Mouse (Mus musculus) thymus, adult 2 months (tissue): ENCODE data around the gene Ola1. TPM values are rescaled to one million over a fixed set of nuclear protein-coding genes. Genes with fewer than 3 reads are reported as not detected.

Source experiments
- DNase-seq: peaks from one replicate; pipeline ENCODE4 v3.0.0; 2021
- H3K27ac ChIP-seq: fragments of 200-500 bp; 2 replicates; pipeline ENCODE4 v1.5.1; 2012; ENCODE audit warnings: low read length, control low read depth; ENCODE audit not compliant: control insufficient read depth, insufficient read depth
- H3K27me3 ChIP-seq: fragments of 200-500 bp; 2 replicates; pipeline ENCODE4 v1.6.1; 2012; ENCODE audit warnings: mild to moderate bottlenecking, low read length, moderate library complexity, mixed read lengths; ENCODE audit not compliant: control insufficient read depth, insufficient read depth
- H3K36me3 ChIP-seq: fragments of 200-500 bp; 2 replicates; pipeline ENCODE4 v1.6.1; 2012; ENCODE audit warnings: mild to moderate bottlenecking, low read length, moderate library complexity; ENCODE audit not compliant: control insufficient read depth, insufficient read depth
- H3K4me1 ChIP-seq: fragments of 200-500 bp; replicated peaks from 2 replicates; pipeline ENCODE4 v1.6.1; 2012; ENCODE audit warnings: low read length; ENCODE audit not compliant: control insufficient read depth, insufficient read depth
- H3K4me3 ChIP-seq: fragments of 200-500 bp; 2 replicates; pipeline ENCODE4 v1.5.1; 2012; ENCODE audit warnings: mild to moderate bottlenecking, low read length, control low read depth, moderate library complexity; ENCODE audit not compliant: control insufficient read depth, insufficient read depth
- CTCF ChIP-seq: fragments of 200-500 bp; IDR thresholded peaks from 2 replicates; pipeline ENCODE4 v1.5.1; 2012; ENCODE audit warnings: mild to moderate bottlenecking, control low read depth, low read length, moderate library complexity, borderline replicate concordance; ENCODE audit not compliant: control insufficient read depth, poor library complexity, insufficient read depth; ENCODE audit errors: extremely low read depth
- POLR2A ChIP-seq: fragments of 200-500 bp; IDR thresholded peaks from 2 replicates; pipeline ENCODE4 v1.6.1; 2012; ENCODE audit warnings: mild to moderate bottlenecking, low read length, control low read depth, moderate library complexity; ENCODE audit not compliant: control insufficient read depth, poor library complexity, insufficient read depth; ENCODE audit errors: extremely low read depth
- WGBS: fragments of 180-500 bp; shearing (Covaris S2); methylation state at CpG from one replicate; pipeline ENCODE4 v1.1.7; 2018; 5-methylcytosine and 5-hydroxymethylcytosine counted together
- polyA plus RNA-seq: library from polyadenylated mRNA; depleted of rRNA; stranded (reverse); fragments of >200 nt; gene quantifications from 2 replicates; pipeline ENCODE4 v1.2.3, GENCODE M21; 2012

The Ola1 gene
- polyA plus RNA-seq, 1 experiment: 7.8 TPM

DNA sequence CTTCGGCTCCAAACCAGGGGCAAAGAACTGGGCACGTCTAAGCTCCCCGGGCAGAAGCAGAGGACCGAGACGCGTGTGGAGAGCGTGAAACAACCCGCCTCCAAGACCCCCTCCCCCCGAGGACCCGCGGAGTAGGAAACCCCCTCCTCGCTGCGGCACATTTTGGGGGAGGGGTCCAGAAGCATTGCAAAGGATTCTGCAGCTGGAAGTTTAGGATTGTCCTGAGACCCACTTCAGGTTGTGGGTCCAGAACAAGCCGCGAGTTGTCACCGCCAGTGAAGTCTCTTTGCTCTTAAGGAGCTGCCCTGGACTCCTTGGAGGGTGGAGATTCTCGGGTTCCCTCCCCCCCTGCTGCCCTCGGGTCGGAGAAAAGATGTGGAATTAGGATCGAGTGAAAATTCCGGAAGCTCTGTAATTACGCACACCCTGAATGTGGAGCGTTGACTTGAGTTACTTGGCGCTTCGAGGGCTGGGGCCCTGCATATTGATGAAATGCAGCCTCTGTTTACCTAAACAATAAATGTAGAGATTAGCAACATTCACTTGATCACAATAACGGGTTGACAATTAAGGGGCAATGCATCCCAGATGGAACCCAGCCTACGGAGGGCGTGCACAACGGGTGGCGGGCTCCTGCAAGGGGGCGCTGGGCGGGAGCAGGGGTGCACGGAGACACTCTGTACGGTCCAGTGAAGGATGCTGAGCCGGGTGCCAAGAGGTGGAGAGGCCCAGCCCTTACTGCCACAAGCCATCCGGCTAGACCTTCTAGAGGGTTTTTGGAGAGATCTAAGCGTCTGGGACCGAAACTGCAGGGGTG, 45.3 kb upstream of the Ola1 start:
- 9% methylated on average over 38 of the region's 38 CpGs for WGBS
- peaks cover 25% of the 10 kb centered on the region for H3K27me3 ChIP-seq
- no peak overlapping the region for H3K27ac ChIP-seq
- TF ChIP-seq CTCF (no peak), POLR2A (no peak)
- DNase-seq: no peak
- no peak overlapping the region for H3K4me3 ChIP-seq
- H3K36me3 ChIP-seq: no peaks in the 10 kb centered on the region
- H3K4me1 ChIP-seq: no peaks in the 10 kb centered on the region

DNA sequence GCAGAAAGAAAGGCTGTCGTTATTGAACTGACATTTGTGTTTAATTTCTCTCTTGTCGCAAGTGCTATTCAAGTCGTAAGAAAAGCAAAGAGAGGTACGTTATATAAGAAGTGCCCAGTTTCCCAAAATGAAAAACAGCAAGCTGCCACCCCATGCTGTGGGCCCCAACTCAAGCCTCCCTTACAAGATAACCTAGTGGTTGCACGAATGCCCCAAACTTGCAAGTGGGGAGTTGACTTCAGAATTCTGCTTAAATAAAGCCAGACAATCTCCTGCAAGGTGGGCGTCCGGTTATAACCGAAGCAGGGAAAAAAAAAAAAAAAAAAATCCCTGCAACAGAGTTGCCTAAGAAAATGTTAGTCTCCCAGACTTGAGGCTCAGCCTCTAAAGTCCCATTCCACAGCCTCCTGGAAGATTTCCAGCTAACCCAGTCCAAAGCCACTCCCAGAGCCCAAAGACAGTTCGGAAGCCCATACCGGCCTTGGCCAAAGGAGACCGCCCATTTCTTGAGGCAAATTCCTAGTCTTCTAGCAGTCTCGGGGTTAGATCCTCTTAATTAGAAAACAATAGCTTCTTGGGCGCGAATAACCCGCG, 44.5 kb upstream of the Ola1 start:
- 20% methylated on average over 16 of the region's 16 CpGs for WGBS
- H3K4me3 ChIP-seq: no peak overlapping the region
- TF ChIP-seq POLR2A (no peak), CTCF (no peak)
- no peaks in the 10 kb centered on the region for H3K36me3 ChIP-seq
- H3K27ac ChIP-seq: no peak overlapping the region
- H3K4me1 ChIP-seq: no peaks in the 10 kb centered on the region
- H3K27me3 ChIP-seq: peaks cover 25% of the 10 kb centered on the region
- no peak for DNase-seq

DNA sequence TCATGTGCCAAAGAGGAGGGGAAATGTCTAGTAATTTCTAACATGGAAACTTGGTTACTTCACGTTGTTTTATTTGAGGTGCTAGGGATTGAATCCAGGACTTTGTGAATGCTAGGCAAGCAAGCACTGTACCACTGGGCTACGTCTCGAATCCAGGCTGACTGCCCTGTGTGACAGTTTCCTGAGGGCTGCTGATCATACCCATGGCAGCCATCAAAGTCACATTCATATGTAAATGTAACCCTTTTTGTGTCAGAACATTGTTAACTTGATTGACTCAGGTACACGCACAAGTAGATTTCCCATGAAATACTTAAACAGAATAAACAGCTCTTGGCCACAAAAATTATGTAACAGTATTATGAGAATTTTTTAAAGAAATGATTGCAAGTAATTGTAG, 30.0 kb upstream of the Ola1 start:
- DNase-seq: no peak
- WGBS: 94% methylated on average over 4 of the region's 4 CpGs
- no peaks in the 10 kb centered on the region for H3K27me3 ChIP-seq
- H3K36me3 ChIP-seq: no peaks in the 10 kb centered on the region
- no peak overlapping the region for H3K4me3 ChIP-seq
- TF ChIP-seq POLR2A: no peak
- TF ChIP-seq CTCF: no peak
- H3K4me1 ChIP-seq: no peaks in the 10 kb centered on the region
- H3K27ac ChIP-seq: no peak overlapping the region

DNA sequence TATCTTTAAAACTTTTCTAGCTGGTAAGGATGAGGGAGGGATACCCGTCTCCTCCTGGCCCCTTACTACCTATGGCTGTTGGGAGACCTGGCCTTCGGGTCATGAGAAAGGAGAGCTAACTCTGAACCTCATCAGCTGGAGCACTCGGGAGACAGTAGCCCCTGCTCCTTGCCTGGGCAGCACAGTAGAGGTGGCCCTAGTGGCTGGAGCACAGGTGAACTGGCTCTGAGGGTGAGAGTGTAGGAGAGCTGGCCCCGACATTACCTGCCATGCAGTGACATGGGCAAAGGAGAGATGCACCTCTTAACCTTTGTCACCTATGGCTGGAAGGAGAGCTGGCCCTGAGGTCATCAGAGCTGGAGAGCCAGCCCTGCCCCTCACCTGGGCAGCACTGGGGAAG, 22.6 kb upstream of the Ola1 start:
- Histone ChIP-seq H3K4me3 (no peak overlapping the region), H3K36me3 (no peaks in the 10 kb centered on the region), H3K4me1 (no peaks in the 10 kb centered on the region), H3K27ac (no peak overlapping the region), H3K27me3 (no peaks in the 10 kb centered on the region)
- DNase-seq: no peak
- WGBS: 82% methylated on average over 4 of the region's 4 CpGs
- TF ChIP-seq POLR2A: no peak
- no peak for TF ChIP-seq CTCF

DNA sequence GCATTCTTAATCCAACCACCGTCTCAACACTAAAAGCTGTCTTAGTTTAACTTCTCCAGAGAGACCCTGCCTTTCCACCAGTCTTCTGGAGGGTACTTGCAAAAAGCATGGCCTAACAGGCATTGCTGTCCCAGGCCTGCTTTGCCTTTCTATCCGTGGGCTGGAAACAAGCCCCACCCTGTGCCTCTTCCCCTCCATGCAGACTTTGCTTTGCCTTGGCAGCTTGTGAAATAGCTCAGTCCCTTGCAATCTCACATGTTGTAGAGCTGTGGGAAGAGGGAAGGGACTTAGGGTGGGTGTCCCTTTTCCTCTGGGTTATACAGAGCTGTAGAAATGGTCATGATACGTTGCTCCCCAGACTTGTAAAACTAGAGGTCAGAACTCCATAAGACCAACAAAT, 12.4 kb upstream of the Ola1 start:
- no peak for DNase-seq
- Histone ChIP-seq H3K4me1 (no peaks in the 10 kb centered on the region), H3K27me3 (no peaks in the 10 kb centered on the region), H3K27ac (no peak overlapping the region), H3K4me3 (no peak overlapping the region), H3K36me3 (no peaks in the 10 kb centered on the region)
- 76% methylated on average over 3 of the region's 3 CpGs for WGBS
- TF ChIP-seq CTCF (no peak), POLR2A (no peak)

DNA sequence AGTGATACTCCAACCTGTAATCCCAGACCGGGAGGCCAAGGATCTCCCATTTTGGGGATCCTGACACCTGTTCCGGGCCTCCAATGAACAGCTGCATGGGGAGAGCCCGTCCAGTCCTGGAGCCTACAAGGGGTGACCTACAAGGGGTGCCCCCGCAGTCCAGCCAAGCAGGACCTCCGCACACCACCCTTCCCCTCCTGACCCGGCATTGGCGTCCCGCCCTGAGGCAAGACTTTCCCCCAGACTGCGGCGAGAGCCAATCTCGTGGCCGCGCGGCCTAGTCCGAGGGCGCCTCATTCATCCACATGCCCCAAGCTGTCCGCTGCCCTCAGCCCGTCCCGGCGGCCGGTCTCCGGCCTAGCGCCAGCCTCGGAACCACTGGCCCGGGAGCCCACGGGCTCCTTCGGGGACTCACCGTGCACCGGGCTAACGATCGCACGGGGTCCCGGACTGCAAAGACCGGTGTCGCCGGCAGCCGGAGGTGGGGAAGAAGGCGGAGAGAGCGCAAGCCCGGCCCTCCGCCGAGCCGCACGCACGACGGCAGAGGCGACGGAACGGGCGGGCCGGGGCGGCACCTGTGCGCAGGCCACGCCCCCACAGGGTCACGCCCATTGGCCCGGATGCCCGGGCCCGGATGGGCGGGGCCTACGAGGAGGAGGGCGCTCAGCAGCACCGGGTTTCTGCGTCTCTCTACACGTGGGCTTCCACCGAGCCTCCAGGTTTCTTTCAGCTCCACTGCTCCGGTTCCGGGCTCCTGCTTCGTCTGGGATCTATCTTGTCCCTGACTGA, 4.7 kb downstream of the Ola1 start:
- Histone ChIP-seq H3K4me3 (peak overlapping the region; percentile 92), H3K36me3 (no peaks in the 10 kb centered on the region), H3K27ac (no peak overlapping the region), H3K27me3 (no peaks in the 10 kb centered on the region), H3K4me1 (peaks cover 7% of the 10 kb centered on the region)
- under 1% methylated on average over 68 of the region's 68 CpGs for WGBS
- DNase-seq: peak; percentile 97
- TF ChIP-seq CTCF (peak; percentile 65; the same call in 1 of the 2 replicates), POLR2A (peak; percentile 58)

DNA sequence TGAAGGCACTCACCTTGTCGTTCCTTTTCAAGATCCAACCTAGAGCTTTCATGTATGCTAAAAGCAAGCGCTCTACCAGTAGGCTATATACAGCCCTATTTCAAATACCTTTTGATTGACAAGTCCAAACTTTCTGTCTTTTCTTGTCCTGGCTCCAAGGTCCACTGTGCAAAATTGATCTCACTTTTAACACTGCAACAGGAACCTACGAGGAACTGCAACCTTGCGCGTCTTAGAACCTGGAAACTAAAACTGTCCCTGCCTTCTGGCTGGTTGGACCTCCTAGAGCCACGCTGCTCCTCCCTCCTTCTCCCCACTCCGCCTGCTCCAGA, 5.2 kb downstream of the Ola1 start:
- TF ChIP-seq CTCF (no peak), POLR2A (no peak)
- Histone ChIP-seq H3K27me3 (no peaks in the 10 kb centered on the region), H3K36me3 (no peaks in the 10 kb centered on the region), H3K27ac (no peak overlapping the region), H3K4me1 (peaks cover 7% of the 10 kb centered on the region), H3K4me3 (peak overlapping the region; percentile 92)
- no peak for DNase-seq
- WGBS: 20% methylated on average over 7 of the region's 7 CpGs
